Comparison of ENCODE assay signal across 8 mouse cellular contexts in genomic region chr11:50915671-50916320, GRCm38 (mm10). TPM values are rescaled to one million over a fixed set of nuclear protein-coding genes. Genes with fewer than 3 reads are reported as not detected.
DNase-seq lines count a peak whose midpoint lies in the region; ATAC-seq and TF ChIP-seq lines count a peak whose summit lies in the region.

TSS of gene Zfp2 (minus strand) at chr11:50916165.

- peak within 1 kb of the TSS; percentile 96 for H3K4me3 ChIP-seq in embryonic fibroblast, embryonic 13.5 days (ENCODE audit: insufficient read depth, low read length)
- H3K4me3 ChIP-seq in heart, embryonic 13.5 days: peak within 1 kb of the TSS; percentile 70
- peak within 1 kb of the TSS; percentile 80 for H3K4me3 ChIP-seq in kidney, postnatal 0 days (replicated peaks; ENCODE audit: low read depth, low read length)
- peak within 1 kb of the TSS; percentile 85 for H3K4me3 ChIP-seq in liver, adult 2 months (ENCODE audit: insufficient read depth, low read depth, low read length)

- TF ChIP-seq CTCF in embryonic fibroblast, embryonic 13.5 days (IDR thresholded peaks at IDR 0.05; ENCODE audit: borderline replicate concordance, insufficient read depth, low read length): peak; percentile 38; the same call in 1 of the 2 replicates
- TF ChIP-seq CTCF in kidney, postnatal 0 days (IDR thresholded peaks at IDR 0.05; ENCODE audit: low read depth): peak; percentile 67
- TF ChIP-seq CTCF in liver, adult 2 months (IDR thresholded peaks at IDR 0.05; ENCODE audit: low read depth, low read length): peak; percentile 73

- H3K9ac ChIP-seq in heart, embryonic 13.5 days: peak within 1 kb of the TSS; percentile 87
- H3K9ac ChIP-seq in kidney, postnatal 0 days (ENCODE audit: low read depth, low read length): peak within 1 kb of the TSS; percentile 78
- H3K9ac ChIP-seq in liver, adult 2 months (ENCODE audit: low read depth, low read length): peak within 1 kb of the TSS; percentile 82

- WGBS in heart, embryonic 13.5 days: under 1% methylated on average over 47 of the region's 47 CpGs
- WGBS in kidney, postnatal 0 days: under 1% methylated on average over 47 of the region's 47 CpGs
- under 1% methylated on average over 47 of the region's 47 CpGs for WGBS in liver, adult 2 months

- peaks cover 7% of the 10 kb centered on the region for H3K9me3 ChIP-seq in heart, embryonic 13.5 days
- no peaks in the 10 kb centered on the region for H3K9me3 ChIP-seq in kidney, postnatal 0 days (replicated peaks; ENCODE audit: low read length)

- peak; percentile 62 for TF ChIP-seq POLR2A in embryonic fibroblast, embryonic 13.5 days (IDR thresholded peaks at IDR 0.05; ENCODE audit: low read depth, low read length)
- 0 out of 2 replicates have a peak, but pooled peaks have one; percentile 29 for TF ChIP-seq POLR2A in liver, adult 2 months (IDR thresholded peaks at IDR 0.05; ENCODE audit: extremely low read depth, insufficient read depth, low read length)

- DNase-seq in monocyte, adult 2 months (ENCODE audit: low read depth in 1 of 2, low spot score in 2 of 2): peak; percentile 16 to 38
- DNase-seq in kidney, postnatal 0 days (ENCODE audit: low spot score): peak; percentile 95
- DNase-seq in liver, adult 2 months (ENCODE audit: extremely low read depth, low read depth, low spot score): peak; percentile 80
- peak; percentile 92 for DNase-seq in naive thymus-derived CD4-positive, alpha-beta T cell, adult 2 months (ENCODE audit: low read depth)
- DNase-seq in splenic B cell, adult 2 months (ENCODE audit: low read depth, low spot score): peak; percentile 92

- H3K27me3 ChIP-seq in heart, embryonic 13.5 days (replicated peaks): no peaks in the 10 kb centered on the region
- H3K27me3 ChIP-seq in kidney, postnatal 0 days (ENCODE audit: insufficient read depth, low read length): no peaks in the 10 kb centered on the region
- H3K27me3 ChIP-seq in liver, adult 2 months (ENCODE audit: control insufficient read depth, insufficient read depth, low read length): no peaks in the 10 kb centered on the region
- no peaks in the 10 kb centered on the region for H3K27me3 ChIP-seq in splenic B cell, adult 2 months (ENCODE audit: control insufficient read depth, insufficient read depth, low read length, poor library complexity, severe bottlenecking)

- no peak for ATAC-seq in monocyte, adult 5-6 weeks (replicated peaks; ENCODE audit: insufficient number of reproducible peaks, low FRiP score, low TSS enrichment, poor library complexity, severe bottlenecking)
- ATAC-seq in heart, embryonic 13.5 days (ENCODE audit: extremely low read depth, insufficient number of reproducible peaks, low FRiP score, low TSS enrichment): peak; percentile 76
- peak; percentile 95 for ATAC-seq in kidney, postnatal 0 days (replicated peaks; ENCODE audit: low FRiP score, low read depth)

- H3K36me3 ChIP-seq in heart, embryonic 13.5 days: peaks cover 17% of the 10 kb centered on the region
- peaks cover 12% of the 10 kb centered on the region for H3K36me3 ChIP-seq in kidney, postnatal 0 days (ENCODE audit: insufficient read depth, low read length)
- peaks cover 9% of the 10 kb centered on the region for H3K36me3 ChIP-seq in liver, adult 2 months (ENCODE audit: control insufficient read depth, insufficient read depth, low read length)
- H3K36me3 ChIP-seq in splenic B cell, adult 2 months (ENCODE audit: control insufficient read depth, insufficient read depth, low read length, poor library complexity, severe bottlenecking): no peaks in the 10 kb centered on the region

- peaks cover 5% of the 10 kb centered on the region; the same call in 1 of the 2 replicates for H3K79me2 ChIP-seq in liver, adult 2 months (ENCODE audit: control insufficient read depth, insufficient read depth, low read length)

- no peak within 1 kb of the TSS for H3K27ac ChIP-seq in embryonic fibroblast, embryonic 13.5 days (ENCODE audit: insufficient read depth, low read length)
- H3K27ac ChIP-seq in heart, embryonic 13.5 days (replicated peaks): 0 out of 2 replicates have a peak within 1 kb of the TSS, but pooled peaks have one; percentile 38
- peak within 1 kb of the TSS; percentile 87 for H3K27ac ChIP-seq in kidney, postnatal 0 days
- H3K27ac ChIP-seq in liver, adult 2 months (replicated peaks; ENCODE audit: insufficient read depth, low read depth, low read length): peak within 1 kb of the TSS; percentile 59

- H3K4me2 ChIP-seq in heart, embryonic 13.5 days: peak within 1 kb of the TSS; percentile 68
- H3K4me2 ChIP-seq in kidney, postnatal 0 days (ENCODE audit: low read length): peak within 1 kb of the TSS; percentile 72

- H3K4me1 ChIP-seq in embryonic fibroblast, embryonic 13.5 days (ENCODE audit: control insufficient read depth, insufficient read depth, low read length): no peaks in the 10 kb centered on the region; the same call in 1 of the 2 replicates
- no peaks in the 10 kb centered on the region for H3K4me1 ChIP-seq in heart, embryonic 13.5 days
- H3K4me1 ChIP-seq in kidney, postnatal 0 days (replicated peaks; ENCODE audit: insufficient read depth, low read length): no peaks in the 10 kb centered on the region
- peaks cover 2% of the 10 kb centered on the region for H3K4me1 ChIP-seq in liver, adult 2 months (ENCODE audit: control insufficient read depth, insufficient read depth, low read length)

RNA-seq across cellular contexts. Expression of gene Zfp2, which starts in this region (rescaled TPM):
- total RNA-seq in monocyte, adult 5-6 weeks (2017): 0.11 TPM in 1 of 3 replicates, not detected in the others
- polyA plus RNA-seq in embryonic fibroblast, embryonic 13.5 days (2011; ENCODE audit: insufficient read length, low read depth, missing spikeins): 4.2 and 4.9 TPM in 2 replicates
- 6.9 and 8.4 TPM in 2 replicates for polyA plus RNA-seq in heart, embryonic 13.5 days (2015; fragmentation: Nextera tagmentation; extraction: Ambion mirVana)
- polyA plus RNA-seq in kidney, postnatal 0 days (2015; fragmentation: Nextera tagmentation; extraction: Ambion mirVana): 10.8 and 10.9 TPM in 2 replicates
- 4.3 and 5.1 TPM in 2 replicates for total RNA-seq in liver, adult 2 months (2014; rRNA removed)
- 1.1 and 1.5 TPM in 2 replicates for polyA plus RNA-seq in liver, adult 2 months (2012; rRNA removed)

Comparison
In these comparisons a context has a peak if more than half of its experiments do, and no peak if none do; other contexts are left out.
1. DNase-seq: peak in every context shown above with its lines; median percentile 95 in kidney, postnatal 0 days; 92 in naive thymus-derived CD4-positive, alpha-beta T cell, adult 2 months; 92 in splenic B cell, adult 2 months; 80 in liver, adult 2 months; 27 in monocyte, adult 2 months.